Mouse (Mus musculus) G1E (cell line): ENCODE results near the gene Col4a2.

Source experiments
- CTCF ChIP-seq: IDR thresholded peaks from 2 replicates; pipeline ENCODE4 v1.5.1; 2012; ENCODE audit warnings: low read depth, low read length, inconsistent platforms, mixed read lengths
- GATA1 ChIP-seq: IDR thresholded peaks from 2 replicates; pipeline ENCODE4 v1.6.1; 2012; ENCODE audit warnings: borderline replicate concordance, low read length, inconsistent platforms, mixed read lengths
- GATA2 ChIP-seq: IDR thresholded peaks from 2 replicates; pipeline ENCODE4 v1.6.1; 2012; ENCODE audit warnings: low read depth, low read length, inconsistent platforms, borderline replicate concordance
- POLR2AphosphoS5 ChIP-seq: IDR thresholded peaks from 2 replicates; pipeline ENCODE4 v1.6.1; 2012; ENCODE audit warnings: low read depth, low read length, inconsistent platforms; ENCODE audit not compliant: insufficient replicate concordance
- TAL1 ChIP-seq: conservative IDR thresholded peaks from 2 replicates; pipeline ENCODE4 v1.6.1; 2012; ENCODE audit warnings: low read depth, low read length, inconsistent platforms, mixed read lengths

- TF ChIP-seq CTCF = no peak
- no peak for TF ChIP-seq GATA1
- TF ChIP-seq GATA2 = no peak
- no peak for TF ChIP-seq TAL1
- no peak for TF ChIP-seq POLR2AphosphoS5
These were observed 59.5 kb downstream of the Col4a2 start for GRCm38 (mm10) chr8:11372080-11372479.
